Mouse (Mus musculus) thymus, postnatal 4 days (tissue): ENCODE measurements around the gene Arhgap22.
A peak's percentile ranks its signal among the peaks of the same experiment; 100 is the strongest.

Experiments used
- DNase-seq: peaks from one replicate; pipeline ENCODE4 v3.0.0; 2021

Arhgap22 gene

GRCm38 (mm10) chr14:33377211-33377610, 163.4 kb downstream of the Arhgap22 start:
- no peak for DNase-seq

DNA sequence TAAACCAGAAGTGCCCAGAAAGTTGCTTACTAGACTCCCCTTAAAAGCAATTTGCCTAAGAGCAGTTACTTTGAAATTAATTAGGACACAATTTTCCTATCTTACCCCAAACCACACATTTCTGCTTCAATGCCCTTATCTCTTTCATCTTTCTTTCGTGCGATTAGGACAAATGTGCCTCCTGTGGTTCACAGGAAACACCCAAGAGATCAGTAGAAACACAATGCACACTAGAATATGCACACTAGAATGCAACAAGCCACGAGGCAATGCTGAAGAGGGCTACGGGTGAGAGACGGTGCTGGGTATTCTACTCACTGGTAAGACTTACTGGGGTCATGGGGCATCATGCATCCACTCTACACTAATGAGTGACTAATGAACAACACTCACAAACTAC, 164.9 kb downstream of the Arhgap22 start:
- DNase-seq, result no peak

DNA sequence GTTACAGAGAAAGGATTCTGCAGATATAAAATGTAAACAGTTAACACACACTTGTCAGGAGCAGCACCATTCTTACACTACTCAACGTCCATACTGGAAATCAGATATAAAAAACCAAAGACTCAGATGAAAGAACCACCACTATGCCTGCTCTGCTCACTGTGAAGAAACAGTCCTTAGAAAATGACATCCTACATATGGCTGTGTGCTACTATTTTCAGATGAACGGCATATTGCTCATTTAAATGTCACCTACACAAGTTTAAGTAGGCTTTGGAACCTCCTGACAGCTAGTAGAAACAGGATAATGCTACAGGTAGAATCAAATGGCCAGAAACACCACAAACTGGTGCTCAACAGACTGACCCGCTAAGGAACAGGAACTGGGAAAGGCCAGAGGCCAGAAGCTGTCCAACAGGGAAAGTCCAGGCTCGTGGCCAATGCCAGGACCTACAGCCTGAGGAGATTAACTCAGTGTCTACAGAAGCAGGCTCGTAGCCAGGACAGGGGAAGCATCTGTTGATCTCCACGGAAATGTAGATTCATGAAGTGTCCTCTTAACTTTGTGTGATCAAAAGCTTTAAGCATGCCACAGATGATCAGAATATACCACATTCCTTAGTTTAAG, 167.1 kb downstream of the Arhgap22 start:
- DNase-seq, result no peak

DNA sequence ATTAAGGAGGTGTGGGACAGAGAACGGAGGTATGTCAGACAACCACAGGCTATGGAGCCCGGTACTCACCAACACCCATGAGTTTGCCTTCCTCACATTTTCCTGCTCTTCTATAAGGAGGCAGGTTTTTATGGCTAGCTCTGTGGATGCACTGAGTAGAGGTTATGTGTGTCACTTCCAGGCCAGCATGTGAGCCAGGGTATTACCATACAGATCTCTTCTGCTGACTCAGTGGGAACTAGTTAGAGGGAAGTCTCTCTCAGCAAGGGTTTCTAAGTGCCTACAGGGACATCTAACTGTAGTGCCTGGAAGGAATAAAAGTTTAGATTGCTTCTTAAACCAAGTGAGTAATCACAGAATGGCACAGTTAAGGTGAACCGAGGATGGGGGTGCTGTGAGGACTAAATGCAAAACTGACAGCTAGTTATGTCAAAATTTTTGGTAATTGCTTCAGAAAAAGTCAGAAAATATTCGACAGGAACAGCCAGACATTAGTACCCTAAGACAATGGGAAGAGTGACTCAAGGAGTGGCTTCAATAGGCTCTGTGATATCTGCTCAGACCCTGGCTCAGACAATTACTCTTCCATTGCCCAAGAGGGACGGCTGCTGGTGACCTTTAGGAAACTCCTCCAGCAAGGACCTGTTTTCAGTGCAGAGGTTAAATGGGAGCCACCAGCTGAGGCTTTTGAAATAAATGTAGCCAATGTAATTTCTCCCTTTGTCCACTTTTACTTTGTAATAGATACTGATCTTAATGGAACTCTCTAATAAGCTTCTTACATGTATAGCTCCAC, 184.4 kb downstream of the Arhgap22 start:
- no peak for DNase-seq

- DNase-seq, result no peak
These were observed 186.2 kb downstream of the Arhgap22 start for GRCm38 (mm10) chr14:33400019-33400418.

DNA sequence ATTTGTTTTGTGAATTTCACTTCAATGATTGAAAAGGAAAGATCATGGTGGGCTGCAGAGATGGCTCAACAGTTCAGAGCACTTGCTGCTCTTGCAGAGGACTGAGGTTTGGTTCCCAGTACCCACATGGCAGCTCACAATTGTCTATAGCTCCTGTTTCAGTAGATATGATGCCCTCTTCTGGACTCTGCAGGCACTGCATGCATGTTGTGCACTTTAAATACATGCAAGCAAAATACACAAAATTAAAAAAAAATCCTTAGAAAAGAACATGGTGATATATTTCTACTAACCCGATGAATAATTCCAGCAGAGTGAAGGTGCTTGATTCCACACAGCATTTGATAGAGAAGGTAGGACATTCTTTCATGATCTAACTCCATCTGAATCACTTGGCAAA, 188.5 kb downstream of the Arhgap22 start:
- DNase-seq, result peak; percentile 55

DNA sequence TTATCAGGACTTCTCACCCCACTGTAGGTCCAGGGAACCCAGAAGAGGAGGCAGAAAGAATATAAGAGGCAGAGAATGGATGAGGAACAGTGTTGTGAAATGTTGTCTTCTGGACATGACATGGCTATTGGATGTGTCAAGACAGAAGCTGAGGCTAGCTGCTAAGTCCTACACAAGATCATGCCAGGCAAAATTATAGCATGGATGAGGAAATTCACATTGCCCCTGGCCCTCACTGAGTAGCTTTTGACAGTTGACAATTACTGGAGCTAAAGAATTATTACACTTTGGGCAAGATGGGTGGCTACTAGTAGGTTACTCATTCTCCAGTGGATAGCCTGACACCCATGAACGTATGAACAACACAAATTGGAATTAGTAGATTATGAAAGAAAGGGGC, 201.9 kb downstream of the Arhgap22 start:
- DNase-seq, result no peak

DNA sequence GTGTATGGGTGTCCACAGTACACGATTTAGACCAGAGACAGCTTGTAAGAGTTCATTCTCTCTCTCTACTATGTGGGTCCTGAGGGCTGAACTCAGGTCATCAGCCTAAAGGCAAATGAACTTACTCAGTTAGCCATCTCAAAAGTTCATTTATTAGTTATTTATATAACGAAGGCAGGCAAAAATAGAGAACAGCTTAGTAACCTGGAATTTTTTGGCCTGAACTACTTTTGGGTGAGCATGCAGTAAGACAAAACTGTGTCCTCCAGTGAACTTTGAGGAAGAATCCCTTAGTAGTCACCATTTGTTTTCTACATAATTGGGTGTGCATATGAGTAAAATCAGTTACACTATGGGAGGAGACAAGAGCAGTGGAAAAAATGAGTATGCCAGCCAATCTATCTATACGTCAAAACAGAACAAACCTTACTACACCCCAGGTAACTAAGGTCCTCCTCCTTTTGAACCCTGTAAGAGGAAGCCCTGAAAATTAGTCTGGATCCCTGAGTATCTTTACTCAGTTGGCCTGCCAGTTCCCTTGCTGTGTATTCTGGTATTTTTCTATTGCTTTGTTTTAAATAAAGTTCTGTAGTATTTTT, 204.6 kb downstream of the Arhgap22 start:
- DNase-seq, result no peak
